Mouse (Mus musculus): ENCODE results near the gene Triml1.

The Triml1 gene

DNA sequence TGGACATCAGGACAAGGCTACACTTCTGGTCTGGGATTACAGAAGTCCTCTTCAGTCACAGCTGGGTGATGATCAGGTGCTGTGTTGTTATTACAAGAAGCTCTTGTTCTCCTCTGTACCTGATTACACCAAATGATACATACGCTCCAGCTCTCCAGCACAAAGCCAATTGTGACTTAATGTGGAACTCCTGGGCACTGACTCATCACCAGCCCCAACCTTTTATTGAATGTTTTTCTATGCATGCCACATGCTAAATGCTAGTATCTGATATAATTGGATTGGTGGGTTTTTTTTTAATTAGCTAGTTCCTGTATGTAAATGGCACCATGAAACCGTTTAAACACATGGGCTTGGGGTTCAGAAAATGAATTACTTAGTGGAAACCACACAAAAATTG lies at the start of gene Triml1:
Triml1 (minus strand) TSS at position 101 of the 400 bp plus-strand sequence.
- no peak for DNase-seq (ENCODE audit: low read depth)

- DNase-seq (ENCODE audit: low read depth) = no peak
Measured at GRCm38 (mm10) chr8:43182281-43182680, 41.0 kb upstream of the Triml1 start.

- DNase-seq (ENCODE audit: low read depth) = no peak
Measured at GRCm38 (mm10) chr8:43180054-43180690, 38.9 kb upstream of the Triml1 start, which contains the start of gene Triml2. Gene Triml2, plus strand, starts transcription at chr8:43180541.

GRCm38 (mm10) chr8:43179189-43179588 lies 37.9 kb upstream of the Triml1 start:
- DNase-seq (ENCODE audit: low read depth) = no peak

DNA sequence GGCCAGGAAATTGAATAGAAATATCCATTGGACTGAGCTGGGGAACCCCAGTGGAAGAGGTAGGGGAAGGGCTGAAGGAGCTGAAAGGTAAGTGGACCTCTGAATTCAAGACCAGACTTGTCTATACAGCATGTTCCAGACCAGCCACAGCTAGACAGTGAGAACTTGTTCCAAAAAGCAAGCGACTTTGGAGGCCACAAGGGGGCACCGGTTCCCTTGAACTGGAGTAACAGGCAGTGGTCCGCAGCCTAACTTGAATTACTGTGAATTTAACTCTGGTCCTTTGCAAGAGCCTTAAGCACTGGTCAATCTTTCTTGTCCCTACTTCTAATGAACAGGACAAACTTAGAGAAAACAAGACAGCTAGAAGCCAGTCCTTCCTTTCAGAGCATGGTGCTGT lies 37.0 kb upstream of the Triml1 start:
- DNase-seq (ENCODE audit: low read depth) = peak; percentile 17

DNA sequence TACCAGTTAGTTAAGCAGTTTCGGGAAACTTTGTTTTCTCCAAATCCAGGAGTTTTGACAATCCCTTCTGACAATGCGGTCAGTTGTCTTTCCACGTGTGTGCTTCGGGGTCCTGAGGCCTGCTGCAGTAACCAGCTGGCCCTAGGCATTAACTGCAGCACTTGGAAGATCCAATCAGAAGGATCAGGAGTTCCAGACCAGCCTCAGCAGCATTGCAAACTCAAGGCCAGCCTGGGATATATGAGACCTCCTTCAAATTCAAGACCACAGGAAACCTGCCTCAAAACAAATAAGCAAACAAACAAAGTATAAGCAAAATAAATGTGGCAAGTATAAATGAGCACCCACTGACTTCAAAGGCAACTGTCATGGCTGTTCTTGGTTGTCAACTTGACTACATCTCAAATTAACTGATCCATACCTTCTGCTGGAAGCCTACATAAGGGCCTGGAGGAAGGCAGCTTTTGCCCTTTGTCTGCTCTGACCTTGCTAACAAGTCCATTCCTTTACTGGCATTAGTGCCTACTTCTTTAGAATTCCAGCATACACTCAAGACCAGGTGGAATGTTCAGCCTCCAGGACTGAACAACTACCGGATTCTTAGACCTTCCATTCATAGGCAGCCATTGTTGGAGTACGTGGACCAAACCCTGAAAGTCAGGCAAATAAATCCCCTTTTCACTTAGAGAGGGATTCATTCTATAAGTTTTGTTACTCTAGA lies 35.6 kb upstream of the Triml1 start:
- DNase-seq (ENCODE audit: low read depth) = no peak

- no peak for DNase-seq (ENCODE audit: low read depth)
Measured at GRCm38 (mm10) chr8:43169249-43169755, 28.0 kb upstream of the Triml1 start.

- no peak for DNase-seq (ENCODE audit: low read depth)
Measured at GRCm38 (mm10) chr8:43168083-43168482, 26.8 kb upstream of the Triml1 start.

- DNase-seq (ENCODE audit: low read depth) = no peak
Measured at GRCm38 (mm10) chr8:43164453-43164852, 23.2 kb upstream of the Triml1 start.

- DNase-seq (ENCODE audit: low read depth) = no peak
Measured at GRCm38 (mm10) chr8:43163255-43163654, 22.0 kb upstream of the Triml1 start.

DNA sequence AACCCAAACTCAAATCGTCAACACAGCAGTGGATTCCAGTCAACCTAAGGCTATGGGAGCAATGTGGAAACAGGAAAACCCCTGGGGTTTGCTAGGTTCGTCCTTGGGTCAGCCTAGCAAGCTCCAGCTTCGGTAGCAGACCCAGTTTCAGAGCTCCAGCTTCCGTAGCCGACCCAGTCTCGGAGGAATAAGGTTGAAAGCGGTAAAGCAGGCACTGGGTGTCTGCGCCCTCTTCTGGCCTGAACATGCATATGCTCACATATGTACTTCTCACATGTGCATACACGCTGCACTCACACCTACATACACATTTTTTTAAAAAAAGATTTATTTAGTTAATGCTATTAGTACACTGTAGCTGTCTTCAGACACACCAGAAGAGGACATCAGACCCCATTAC lies 8.0 kb upstream of the Triml1 start:
- DNase-seq (ENCODE audit: low read depth) = no peak

DNA sequence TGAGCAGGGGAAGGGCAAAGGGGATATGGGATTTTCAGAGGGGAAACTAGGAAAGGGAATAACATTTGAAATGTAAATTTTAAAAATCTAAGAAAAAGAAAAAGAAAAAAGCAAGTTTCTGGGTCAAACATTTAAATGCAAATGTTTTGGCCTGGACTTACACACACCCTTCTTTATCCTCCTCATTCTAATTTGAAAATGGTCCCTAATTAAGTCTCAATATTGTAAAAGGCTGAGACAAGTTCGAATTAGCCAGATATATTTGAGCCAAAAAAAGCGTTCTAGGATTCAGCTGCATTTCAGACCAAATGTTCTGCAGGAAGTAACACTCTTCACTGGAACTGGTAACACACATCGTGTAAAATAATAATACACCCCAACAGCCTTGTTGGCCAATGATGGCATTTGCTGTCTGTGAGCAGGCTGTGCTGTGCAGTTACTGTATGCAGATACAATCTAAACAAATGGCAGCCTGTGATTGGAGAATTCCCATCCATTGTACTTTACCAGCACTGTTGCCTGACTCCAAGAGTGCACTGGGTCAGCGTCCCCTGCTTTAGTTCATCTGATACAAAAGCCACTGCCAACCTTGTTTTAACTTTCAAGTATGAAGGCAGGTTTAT lies 30.0 kb downstream of the Triml1 start:
- DNase-seq (ENCODE audit: low read depth) = no peak

Data from 416B (cell line).